Comparison of ENCODE assay signal across 8 mouse cellular contexts in genomic region chr7:141476981-141477370, GRCm38 (mm10). TPM values are rescaled to one million over a fixed set of nuclear protein-coding genes. Genes with fewer than 3 reads are reported as not detected.
DNase-seq lines count a peak whose midpoint lies in the region; ATAC-seq and TF ChIP-seq lines count a peak whose summit lies in the region.

No protein-coding gene starts in this region.

- no peaks in the 10 kb centered on the region for H3K9me3 ChIP-seq in MEL (replicated peaks; ENCODE audit: insufficient read depth, low read length)
- H3K9me3 ChIP-seq in hindbrain, embryonic 12.5 days (replicated peaks): no peaks in the 10 kb centered on the region

- intact Hi-C loops in heart, postnatal 25 days (cut with DNase I): no loop called here

- ATAC-seq in hindbrain, embryonic 12.5 days (ENCODE audit: low FRiP score): no peak

- TF ChIP-seq POLR2A in MEL (IDR thresholded peaks at IDR 0.05; ENCODE audit: control insufficient read depth in 1 of 2, insufficient read depth in 1 of 2, low read depth in 1 of 2, low read length in 2 of 2, poor library complexity in 1 of 2): no peak

- TF ChIP-seq CTCF in MEL (IDR thresholded peaks at IDR 0.05 in 2 of 3, conservative IDR thresholded peaks at IDR 0.05 in 1 of 3; ENCODE audit: control insufficient read depth in 1 of 3, insufficient read depth in 1 of 3, low read depth in 2 of 3, low read length in 3 of 3, poor library complexity in 1 of 3, severe bottlenecking in 1 of 3): peak in 2 of 3 experiments; percentile 28 to 37; a peak in 3 of 6 replicates

- peak overlapping the region; percentile 98 for H3K9ac ChIP-seq in MEL (ENCODE audit: control insufficient read depth, low read depth, low read length, poor library complexity, severe bottlenecking)
- H3K9ac ChIP-seq in hindbrain, embryonic 12.5 days: no peak overlapping the region

- peaks cover 51% of the 10 kb centered on the region for H3K79me2 ChIP-seq in MEL (ENCODE audit: control insufficient read depth, insufficient read depth, low read length, poor library complexity)

- peak overlapping the region; percentile 71 for H3K27ac ChIP-seq in MEL (ENCODE audit: control insufficient read depth, low read depth, low read length)
- H3K27ac ChIP-seq in hindbrain, embryonic 12.5 days: peak overlapping the region; percentile 30

- peak overlapping the region; percentile 84; the same call in 1 of the 2 replicates for H3K4me2 ChIP-seq in hindbrain, embryonic 12.5 days (replicated peaks)

- peaks cover 0 to 16% of the 10 kb centered on the region in 2 experiments; a peak in 2 of 4 replicates for H3K36me3 ChIP-seq in MEL (ENCODE audit: control insufficient read depth in 1 of 2, insufficient read depth in 2 of 2, low read length in 2 of 2)
- H3K36me3 ChIP-seq in hindbrain, embryonic 12.5 days: peaks cover 10% of the 10 kb centered on the region

- H3K4me1 ChIP-seq in MEL (ENCODE audit: control insufficient read depth in 1 of 2, insufficient read depth in 2 of 2, low read length in 2 of 2): peaks cover 3 to 22% of the 10 kb centered on the region in 2 experiments; a peak in 3 of 4 replicates
- peaks cover 41% of the 10 kb centered on the region for H3K4me1 ChIP-seq in hindbrain, embryonic 12.5 days

- H3K27me3 ChIP-seq in MEL (ENCODE audit: control insufficient read depth in 1 of 2, insufficient read depth in 2 of 2, low read length in 2 of 2): no peaks in the 10 kb centered on the region
- H3K27me3 ChIP-seq in hindbrain, embryonic 12.5 days: peaks cover 30% of the 10 kb centered on the region

- no peak for TF ChIP-seq RAD21 in MEL (IDR thresholded peaks at IDR 0.05; ENCODE audit: low read depth, low read length)

- H3K4me3 ChIP-seq in MEL (ENCODE audit: control insufficient read depth in 1 of 2, insufficient read depth in 1 of 2, low read depth in 2 of 2, low read length in 2 of 2): peak overlapping the region; percentile 95
- H3K4me3 ChIP-seq in hindbrain, embryonic 12.5 days: peak overlapping the region; percentile 55

- peak; percentile 98 for DNase-seq in heart, adult 11 months
- no peak for DNase-seq in heart, postnatal 25 days (ENCODE audit: low spot score)
- DNase-seq in MEL (ENCODE audit: low read depth, low spot score): peak; percentile 50
- peak; percentile 79 for DNase-seq in lung, postnatal 10 days
- no peak for DNase-seq in embryo, embryonic 9.5 days (ENCODE audit: extremely low spot score)
- no peak for DNase-seq in spleen, adult 12 weeks (ENCODE audit: low spot score)
- DNase-seq in thymus, adult 18-20 months: no peak

- TF ChIP-seq EP300 in MEL (IDR thresholded peaks at IDR 0.05; ENCODE audit: low read depth in 1 of 2, low read length in 2 of 2): no peak

- 19% methylated on average over 7 of the region's 7 CpGs for WGBS in hindbrain, embryonic 12.5 days

TF ChIP-seq in MEL, 35 proteins besides CTCF, POLR2A, EP300 and RAD21:
- 0 out of 2 replicates have a peak, but pooled peaks have one; percentile 39 for TF ChIP-seq MAZ (IDR thresholded peaks at IDR 0.05; ENCODE audit: low read depth, low read length)
- 0 out of 2 replicates have a peak, but pooled peaks have one; percentile 28 for TF ChIP-seq ETS1 (IDR thresholded peaks at IDR 0.05; ENCODE audit: low read depth, low read length)
- TF ChIP-seq TAL1 (IDR thresholded peaks at IDR 0.05; ENCODE audit: low read length): no peak

RNA-seq across cellular contexts. Expression of gene Tspan4, which starts 1.9 kb away (rescaled TPM):
- 10 to 100 TPM; 17.5 to 39.0 TPM for total RNA-seq in heart, postnatal 25 days (2021)
- 82.5 and 110 TPM in 2 replicates for total RNA-seq in MEL (2012; rRNA removed)
- 10 to 100 TPM in 1 of 2 experiments, not detected in 1; 97.9 TPM for polyA plus RNA-seq in MEL (2012; ENCODE audit: insufficient read depth in 1 of 2, insufficient read length in 2 of 2, low read depth in 1 of 2, low replicate concordance in 2 of 2, missing spikeins in 1 of 2)
- 30.1 and 31.1 TPM in 2 replicates for polyA plus RNA-seq in hindbrain, embryonic 12.5 days (2016; fragmentation: Nextera tagmentation; extraction: Ambion mirVana)

RNA-seq across cellular contexts. Expression of gene Polr2l, which starts 2.0 kb away (rescaled TPM):
- 10 to 100 TPM; 74.3 to 74.7 TPM for total RNA-seq in heart, postnatal 25 days (2021)
- 110 and 114 TPM in 2 replicates for total RNA-seq in MEL (2012; rRNA removed)
- polyA plus RNA-seq in MEL (2012; ENCODE audit: insufficient read depth in 1 of 2, insufficient read length in 2 of 2, low read depth in 1 of 2, low replicate concordance in 2 of 2, missing spikeins in 1 of 2): 10 to 100 TPM in 1 of 2 experiments, not detected in 1; 82.4 TPM
- 62.0 and 69.0 TPM in 2 replicates for polyA plus RNA-seq in hindbrain, embryonic 12.5 days (2016; fragmentation: Nextera tagmentation; extraction: Ambion mirVana)

RNA-seq across cellular contexts. Expression of gene Cd151, which starts 9.8 kb away (rescaled TPM):
- 100 to 1,000 TPM; 280 TPM for total RNA-seq in heart, postnatal 25 days (2021)
- total RNA-seq in MEL (2012; rRNA removed): 38.9 and 40.6 TPM in 2 replicates
- polyA plus RNA-seq in MEL (2012; ENCODE audit: insufficient read depth in 1 of 2, insufficient read length in 2 of 2, low read depth in 1 of 2, low replicate concordance in 2 of 2, missing spikeins in 1 of 2): 10 to 100 TPM in 1 of 2 experiments, not detected in 1; 86.6 TPM
- 14.4 and 17.3 TPM in 2 replicates for polyA plus RNA-seq in hindbrain, embryonic 12.5 days (2016; fragmentation: Nextera tagmentation; extraction: Ambion mirVana)

RNA-seq across cellular contexts. Expression of gene Cracr2b, which starts 16.1 kb away (rescaled TPM):
- 10 to 100 TPM; 19.7 to 23.1 TPM for total RNA-seq in heart, postnatal 25 days (2021)
- total RNA-seq in MEL (2012; rRNA removed): 0.59 and 0.73 TPM in 2 replicates
- 1 to 10 TPM in 1 of 2 experiments, not detected in 1; 6.9 TPM for polyA plus RNA-seq in MEL (2012; ENCODE audit: insufficient read depth in 1 of 2, insufficient read length in 2 of 2, low read depth in 1 of 2, low replicate concordance in 2 of 2, missing spikeins in 1 of 2)
- polyA plus RNA-seq in hindbrain, embryonic 12.5 days (2016; fragmentation: Nextera tagmentation; extraction: Ambion mirVana): 7.7 and 8.9 TPM in 2 replicates

RNA-seq across cellular contexts. Expression of gene Pnpla2, which starts 22.0 kb away (rescaled TPM):
- total RNA-seq in heart, postnatal 25 days (2021): 100 to 1,000 TPM; 409 to 426 TPM
- 8.3 and 9.9 TPM in 2 replicates for total RNA-seq in MEL (2012; rRNA removed)
- polyA plus RNA-seq in MEL (2012; ENCODE audit: insufficient read depth in 1 of 2, insufficient read length in 2 of 2, low read depth in 1 of 2, low replicate concordance in 2 of 2, missing spikeins in 1 of 2): 10 to 100 TPM in 1 of 2 experiments, not detected in 1; 38.6 TPM
- 16.2 and 19.1 TPM in 2 replicates for polyA plus RNA-seq in hindbrain, embryonic 12.5 days (2016; fragmentation: Nextera tagmentation; extraction: Ambion mirVana)

Comparison
In these comparisons a context has a peak if more than half of its experiments do, and no peak if none do; other contexts are left out.
1. DNase-seq: peak in heart, adult 11 months (single experiment), MEL (single experiment) and lung, postnatal 10 days (single experiment); none in heart, postnatal 25 days (single experiment), embryo, embryonic 9.5 days (single experiment), spleen, adult 12 weeks (single experiment) and thymus, adult 18-20 months (0 of 2).